Mouse (Mus musculus) common myeloid progenitor, adult 5-6 weeks (primary cell): ENCODE measurements at regions not wholly inside any gene's neighbourhood (a gene's known extent, or its start where the extent isn't known, plus 50 kb on each side); places are given as distances from the start of the nearest gene placed in this dataset.

ENCODE experiments used
- ATAC-seq: replicated peaks from 2 replicates; pipeline ENCODE4 v1.8.0; 2016; ENCODE audit warnings: low read depth, mild to moderate bottlenecking, moderate TSS enrichment, inconsistent platforms; ENCODE audit not compliant: poor library complexity, severe bottlenecking

DNA sequence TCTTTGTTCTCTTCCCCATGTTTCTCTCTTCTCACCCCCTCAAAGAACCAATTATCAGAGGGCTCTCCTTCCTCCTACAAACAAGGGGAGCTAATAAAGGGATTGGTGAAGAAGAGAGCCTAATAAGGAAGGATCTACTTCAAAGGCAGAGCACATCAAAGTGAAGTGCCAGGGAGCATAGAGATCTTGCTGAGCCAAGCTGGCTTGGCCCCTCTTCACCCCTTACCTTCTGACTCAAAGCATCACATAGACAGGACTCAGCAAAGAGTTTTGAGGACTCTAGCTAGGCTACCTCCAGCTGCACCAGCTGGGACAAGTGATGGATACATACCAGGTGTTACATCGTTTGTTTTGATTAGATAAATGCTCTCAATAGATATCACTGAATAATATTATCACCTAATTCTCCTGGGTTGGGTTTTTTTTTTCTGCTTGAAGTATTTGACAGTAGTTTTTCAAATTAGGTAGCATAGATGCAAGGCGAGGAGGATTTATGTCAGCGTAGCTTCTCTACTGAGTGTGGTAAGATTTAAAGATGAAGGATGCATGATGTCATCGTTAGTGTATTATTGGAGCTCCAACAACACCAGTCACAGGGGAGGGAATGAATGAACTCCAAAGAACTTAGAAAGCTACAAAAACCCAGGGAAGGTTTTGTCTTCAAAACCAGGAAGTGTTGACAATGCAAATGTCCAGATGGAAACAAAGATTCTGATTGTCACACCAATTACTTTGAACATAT is 69.1 kb upstream of the Prr30 start:
- no peak for ATAC-seq

DNA sequence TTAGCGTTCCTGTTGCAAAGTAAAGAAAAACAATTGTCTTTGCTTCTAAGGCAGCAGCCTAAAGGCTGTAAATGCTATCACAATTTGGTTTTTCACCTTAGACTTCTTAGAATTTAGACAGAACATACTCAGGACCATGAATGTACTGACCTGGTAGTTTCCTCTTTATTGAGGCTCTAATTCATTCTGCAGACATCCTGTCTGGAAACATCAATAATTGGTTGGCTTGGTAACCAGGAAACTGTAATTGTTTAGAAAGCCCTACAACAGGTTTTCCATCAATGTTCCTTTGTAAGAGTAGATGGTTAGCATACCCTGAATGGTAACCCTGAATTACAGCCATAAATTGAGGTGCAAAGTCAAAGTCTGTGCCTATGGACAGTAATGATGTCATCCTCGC is 67.4 kb upstream of the Prr30 start:
- ATAC-seq = no peak
